Mouse (Mus musculus) left cerebral cortex, adult 11 months (tissue): ENCODE measurements around the gene Clec9a.

ENCODE experiments used
- DNase-seq: peaks from one replicate; pipeline ENCODE4 v3.0.0; 2022; ENCODE audit warnings: low spot score

Gene Clec9a

DNA sequence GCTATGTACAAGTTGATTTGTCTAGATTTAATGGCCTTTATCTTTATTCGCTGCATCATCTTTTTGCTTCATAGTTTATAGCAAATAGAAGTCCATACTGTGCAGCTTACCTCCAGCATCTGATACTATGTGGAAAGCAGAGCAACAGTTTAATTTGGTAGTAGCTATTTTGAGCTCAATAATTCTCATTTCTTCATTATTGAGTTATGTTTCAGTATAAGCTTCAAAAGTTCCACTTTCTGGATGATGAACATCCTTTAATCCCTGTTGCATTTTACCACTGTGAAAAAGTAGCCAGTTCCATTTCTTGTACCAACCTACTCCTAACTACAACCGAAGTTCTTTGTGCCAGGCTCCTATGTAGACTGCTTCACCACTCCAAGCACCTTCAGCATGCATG, at the start of gene Clec9a:
TSS of gene Clec9a (plus strand) at position 301 of the 400 bp plus-strand sequence.
- no peak for DNase-seq

DNA sequence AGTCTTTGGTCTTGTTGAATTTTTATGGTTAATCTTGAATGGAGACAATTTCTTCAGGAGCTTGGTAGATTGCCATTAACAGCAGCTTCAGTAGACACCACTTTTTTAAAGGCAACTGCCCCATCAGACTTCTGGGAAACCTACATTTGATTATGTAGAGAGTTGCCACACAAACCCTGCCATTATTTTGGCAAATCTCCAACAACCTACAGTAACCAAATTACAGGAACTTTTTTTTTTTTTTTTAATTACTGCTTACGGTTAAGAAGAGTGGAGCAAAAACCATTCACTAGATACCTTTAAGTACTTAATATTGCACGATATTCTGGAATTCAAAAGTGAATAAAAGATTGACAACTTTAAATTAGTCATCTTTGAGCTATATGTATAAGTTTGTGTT, 49.1 kb upstream of the Clec9a start:
- DNase-seq: no peak

DNA sequence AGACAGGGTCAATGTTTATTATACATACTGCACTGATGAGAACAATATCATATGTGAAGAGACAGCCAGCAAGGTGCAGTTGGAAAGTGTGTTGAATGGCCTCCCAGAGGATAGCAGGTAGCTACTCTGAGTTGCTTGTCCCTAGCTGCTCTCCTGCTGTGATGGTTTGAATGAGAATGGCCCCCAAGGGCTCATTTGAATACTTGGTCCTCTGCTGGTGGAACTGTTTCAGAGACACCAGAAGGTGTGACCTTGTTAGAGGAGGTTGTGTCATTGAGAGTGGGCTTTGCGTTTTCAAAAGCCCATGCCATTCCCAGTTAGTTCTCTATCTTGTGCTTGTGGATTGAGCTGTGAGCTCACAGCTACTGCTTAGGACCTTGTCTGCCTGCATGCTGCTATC, 44.7 kb upstream of the Clec9a start:
- no peak for DNase-seq

DNA sequence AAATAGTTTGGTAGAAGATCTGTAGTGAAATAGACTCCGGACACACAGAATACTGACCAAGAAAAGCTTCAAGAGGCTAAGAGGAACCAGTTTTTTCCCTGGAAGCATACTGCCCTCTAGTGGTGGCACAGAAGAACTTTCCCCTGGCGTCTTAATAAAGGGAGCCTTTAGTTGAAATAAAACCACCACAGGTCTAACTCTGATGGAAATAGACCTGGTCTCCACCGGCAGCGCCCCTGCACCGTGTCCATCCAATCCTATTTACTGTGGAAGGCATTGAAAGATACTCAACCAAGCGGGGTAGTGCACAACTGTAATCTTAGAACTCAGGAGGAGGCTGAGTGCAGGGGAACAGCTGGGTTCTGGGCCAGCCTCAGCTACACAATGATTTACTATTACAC, 42.7 kb upstream of the Clec9a start:
- DNase-seq: no peak

DNA sequence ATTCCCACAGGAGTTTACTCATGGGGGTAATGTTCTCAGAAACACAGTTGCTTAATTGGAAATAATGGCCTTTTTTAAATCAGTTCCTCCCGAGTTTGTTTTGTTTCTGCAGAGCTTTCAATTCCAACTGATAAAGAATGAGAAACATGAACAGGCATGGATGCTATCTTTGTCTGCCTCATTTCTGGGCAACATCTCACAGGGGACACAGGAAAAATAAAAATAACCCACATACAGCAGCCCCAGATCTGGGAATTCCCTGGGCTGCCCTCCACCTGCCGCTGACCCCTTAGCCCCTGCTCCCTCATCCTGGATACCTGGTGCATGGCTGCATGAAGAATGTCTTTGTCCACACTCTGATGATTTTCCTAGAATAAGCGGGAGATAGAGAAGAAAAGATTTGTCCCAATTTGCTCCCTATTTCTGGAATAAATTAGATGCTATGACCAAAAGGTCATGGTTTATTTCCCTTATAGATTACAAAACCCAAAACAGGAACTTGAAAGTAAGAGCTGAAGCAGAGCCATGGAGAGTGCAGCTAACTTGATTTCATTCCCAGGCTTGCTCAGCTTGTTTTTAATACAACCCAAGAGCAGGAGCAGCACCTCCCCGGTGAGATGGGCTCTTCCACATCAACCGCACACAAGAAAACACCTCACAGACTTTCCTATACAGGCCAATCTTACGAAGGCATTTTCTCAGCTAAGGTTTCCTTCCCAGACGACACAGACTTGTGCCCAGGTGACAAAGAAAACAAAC, 39.1 kb upstream of the Clec9a start:
- no peak for DNase-seq

DNA sequence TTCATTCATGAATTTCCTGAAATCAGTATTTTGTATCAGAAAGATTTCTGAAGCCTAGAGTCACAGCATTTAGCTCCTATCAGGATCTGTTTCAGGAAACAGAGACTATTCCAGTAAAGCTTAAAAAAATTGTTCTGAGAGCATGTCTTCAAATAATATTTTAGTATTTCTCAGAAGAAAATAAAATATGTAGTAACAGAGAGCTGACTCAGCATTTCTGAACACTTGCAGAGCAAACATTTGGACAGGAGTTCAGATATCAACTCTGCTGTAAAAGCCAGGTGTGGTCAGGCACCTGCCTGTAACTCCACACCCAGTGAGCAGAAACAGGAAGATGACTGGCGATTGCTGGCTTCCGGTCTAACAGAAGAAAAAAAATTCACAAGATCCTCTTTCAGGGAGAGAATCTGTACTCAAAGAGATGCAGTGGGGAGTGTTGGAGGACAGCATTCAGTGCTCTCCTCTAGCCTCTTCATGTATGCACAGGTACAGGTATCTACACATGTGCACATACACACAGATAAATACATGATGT, 33.7 kb upstream of the Clec9a start:
- DNase-seq: no peak

DNA sequence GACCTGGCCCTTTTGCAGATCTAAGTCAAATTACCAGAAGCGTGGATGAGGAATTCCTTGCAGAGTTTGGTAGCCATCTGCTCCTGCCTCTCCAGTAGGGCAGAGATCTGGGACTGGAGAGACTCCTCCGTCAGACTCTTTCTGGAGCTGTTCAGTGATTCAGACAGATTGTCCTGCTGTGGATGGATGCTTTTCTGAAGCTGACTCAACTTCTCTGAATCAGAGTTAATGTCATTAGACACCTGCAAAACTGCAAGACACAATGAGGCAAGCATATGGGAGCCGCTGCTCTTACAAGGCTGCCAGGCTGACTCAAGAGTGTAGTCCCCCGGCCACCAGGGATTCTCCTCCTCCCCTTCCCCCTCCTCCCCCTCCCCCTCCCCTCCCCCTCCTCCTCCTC, 28.2 kb upstream of the Clec9a start:
- DNase-seq: no peak

DNA sequence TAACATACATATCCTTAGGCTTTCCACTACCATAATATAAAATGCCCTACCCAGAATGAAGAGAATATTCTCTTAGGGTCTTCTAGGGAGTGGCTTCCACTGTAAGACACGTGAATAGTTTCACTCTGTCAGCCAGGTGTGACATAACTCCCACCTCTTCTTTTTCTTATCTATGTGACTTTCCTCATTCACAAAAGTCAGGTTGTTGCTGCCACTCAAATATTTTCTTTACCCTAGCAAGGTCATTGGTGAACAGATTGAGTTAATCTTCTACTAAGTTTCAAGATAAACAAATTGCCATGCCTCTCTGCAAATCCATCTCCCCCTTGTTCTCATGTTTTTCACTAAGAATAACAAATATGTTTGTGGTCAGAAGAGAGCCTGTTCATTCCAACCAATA, 26.9 kb upstream of the Clec9a start:
- no peak for DNase-seq

DNA sequence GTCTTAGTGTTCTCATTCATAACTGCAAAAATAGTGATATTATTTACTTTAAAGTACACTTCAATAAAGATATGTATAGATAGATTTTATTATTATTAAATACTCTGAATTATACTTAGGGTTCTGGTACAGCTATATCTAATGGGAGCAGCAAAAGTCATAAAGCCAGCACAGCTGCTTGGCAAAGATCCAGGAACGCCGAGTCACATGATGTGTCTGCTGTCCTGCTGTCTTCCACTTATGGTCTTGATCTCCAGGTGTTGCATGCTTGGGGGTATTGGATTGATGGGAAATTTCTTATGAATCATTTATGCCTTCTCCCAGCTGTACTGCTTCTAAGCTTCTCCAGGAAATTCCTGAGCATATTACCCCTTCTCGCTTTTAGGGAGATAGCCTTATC, 25.2 kb upstream of the Clec9a start:
- DNase-seq: no peak

DNA sequence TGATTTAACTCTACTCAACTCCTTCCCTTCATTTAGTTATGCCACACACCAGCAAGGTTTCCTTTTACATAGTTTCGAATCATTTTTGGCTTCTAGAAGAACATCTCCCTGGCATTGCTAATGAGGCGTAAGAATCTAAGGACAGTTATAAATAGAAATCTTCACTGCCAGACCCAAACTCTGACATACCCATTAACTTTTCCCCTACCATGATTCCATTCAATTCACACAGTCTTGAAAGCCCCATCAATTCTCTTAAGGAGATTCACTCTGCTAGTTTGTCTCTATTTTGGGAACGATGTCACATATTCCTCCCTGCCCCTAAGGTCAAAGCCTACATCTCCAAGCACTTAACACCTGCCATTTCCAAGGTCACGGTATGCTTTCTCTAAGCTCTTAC, 23.7 kb upstream of the Clec9a start:
- no peak for DNase-seq

DNA sequence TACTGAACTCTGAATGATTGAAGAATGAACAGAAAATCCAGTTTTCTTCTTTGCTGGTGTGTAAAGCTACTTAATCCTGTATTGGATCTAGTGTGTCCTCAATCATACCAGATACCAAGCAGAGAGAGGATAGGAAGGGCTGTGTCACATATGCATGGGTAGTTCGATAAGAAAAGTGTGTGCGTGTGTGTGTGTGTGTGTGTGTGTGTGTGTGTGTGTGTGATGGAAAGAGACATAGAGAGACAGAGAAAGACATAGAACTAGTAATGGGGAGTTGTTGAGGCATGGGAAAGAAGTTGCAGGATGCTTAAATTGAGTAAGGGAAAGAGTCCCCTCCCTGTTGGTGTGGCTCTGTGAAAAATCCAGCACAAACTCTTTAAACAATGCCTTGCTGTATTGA, 22.9 kb upstream of the Clec9a start, which contains the start of gene Clec12b:
TSS of gene Clec12b (minus strand) at position 101 of the 400 bp plus-strand sequence.
- DNase-seq: no peak

DNA sequence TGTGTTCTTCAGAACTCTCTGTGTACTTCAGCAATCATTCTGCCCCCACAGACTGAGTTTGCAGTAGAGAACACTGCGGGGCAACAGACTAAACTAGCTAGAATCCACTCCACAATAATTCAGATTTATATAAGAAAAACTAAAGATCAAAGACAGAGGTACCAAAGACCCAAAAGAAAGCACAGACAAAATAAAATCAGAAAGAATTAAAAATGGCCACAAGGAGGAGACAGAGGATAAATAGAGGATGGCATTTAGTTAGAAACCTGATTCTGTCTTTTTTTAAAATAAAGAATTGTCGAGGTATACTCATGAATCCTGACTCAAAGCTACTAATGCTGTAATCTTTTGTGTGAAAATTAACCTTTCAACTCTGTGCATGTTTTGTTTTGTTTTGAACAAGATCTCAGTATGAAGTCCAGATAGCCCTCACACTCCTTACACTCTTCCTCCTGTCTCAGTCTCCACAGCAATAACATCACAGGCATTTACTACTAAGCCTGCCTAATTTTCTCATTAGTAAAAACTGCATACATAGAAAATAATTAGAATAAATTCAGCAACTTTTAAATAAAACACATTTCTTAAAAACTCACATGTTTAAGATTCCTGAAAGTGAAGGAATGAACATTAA, 15.5 kb upstream of the Clec9a start:
- peak; percentile 28 for DNase-seq

DNA sequence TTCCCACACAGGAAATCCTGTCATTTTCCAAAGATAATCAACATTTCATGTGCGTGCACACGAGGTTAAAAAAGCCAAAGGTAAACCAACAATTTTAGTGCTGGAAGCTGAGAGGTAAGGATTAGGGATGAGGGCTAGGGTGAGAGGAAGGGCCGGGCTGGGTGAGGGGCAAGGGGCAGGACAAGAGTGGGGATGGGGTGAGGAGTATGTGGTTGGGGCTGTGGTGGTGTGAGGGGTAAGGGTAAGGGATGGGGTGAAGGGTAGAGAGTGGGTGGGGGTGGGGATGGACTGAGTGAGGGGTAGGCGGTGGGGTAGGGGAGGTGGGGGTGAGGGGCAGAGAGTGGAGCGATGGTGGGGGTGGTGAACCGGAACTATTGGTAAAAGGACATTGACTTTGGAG, 14.9 kb upstream of the Clec9a start:
- DNase-seq: no peak

DNA sequence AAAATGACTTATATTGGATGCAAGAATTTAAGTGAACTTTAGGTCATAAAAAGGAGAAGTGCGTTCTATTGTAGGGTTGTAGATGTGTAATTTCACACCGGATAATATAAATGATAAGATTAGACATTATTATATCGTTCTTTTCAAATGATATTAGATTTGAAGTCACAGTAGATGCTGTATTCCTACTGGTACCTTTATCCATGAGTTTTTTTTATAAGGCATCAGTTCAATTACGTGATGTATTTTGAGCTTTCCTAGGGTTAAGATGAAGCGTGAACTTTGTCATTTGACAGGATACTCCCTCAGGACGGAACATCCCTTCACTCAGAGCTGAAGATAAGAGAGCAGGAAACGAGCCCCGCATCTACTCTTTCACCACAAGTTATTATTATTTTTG, 11.7 kb upstream of the Clec9a start, which contains the start of gene Clec1b:
TSS of gene Clec1b (plus strand) at position 301 of the 400 bp plus-strand sequence.
- DNase-seq: no peak

DNA sequence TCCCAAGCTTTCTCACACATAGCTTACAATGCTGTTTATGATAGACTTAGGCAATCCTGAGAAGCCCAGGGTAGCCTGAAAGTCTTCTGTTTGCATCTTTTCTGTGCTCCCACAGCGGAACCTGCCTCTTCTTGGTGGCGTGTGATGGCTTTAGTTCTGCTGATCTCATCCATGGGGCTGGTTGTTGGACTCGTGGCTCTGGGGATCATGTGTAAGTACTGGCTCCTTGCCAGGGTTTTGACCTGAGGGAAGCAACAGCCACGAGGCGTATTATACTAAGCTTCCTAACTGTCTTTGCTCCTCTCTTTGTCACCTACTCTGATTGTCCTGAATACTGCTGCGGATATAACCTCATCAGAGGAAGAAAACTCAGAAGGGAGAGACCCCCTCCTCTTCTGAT, 8.7 kb upstream of the Clec9a start:
- peak; percentile 16 for DNase-seq

DNA sequence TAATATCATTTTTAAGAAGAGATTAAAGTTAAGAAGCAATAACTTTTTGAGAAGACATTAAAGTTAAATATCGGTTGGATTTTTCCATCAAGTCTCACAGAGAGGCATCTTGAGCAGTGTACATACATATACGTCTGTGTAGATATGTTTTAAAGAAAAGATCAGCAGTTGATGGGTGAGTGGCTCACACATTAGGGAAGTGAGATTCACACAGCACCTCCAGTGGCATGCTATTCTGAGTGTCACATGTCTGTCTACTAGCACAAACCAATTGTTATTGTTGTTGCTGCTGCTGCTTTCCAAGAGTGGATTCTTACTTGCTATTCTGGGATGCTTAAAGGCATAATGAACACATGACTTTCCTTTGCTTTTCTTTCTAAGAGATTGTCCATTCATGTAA, 6.3 kb upstream of the Clec9a start:
- no peak for DNase-seq

DNA sequence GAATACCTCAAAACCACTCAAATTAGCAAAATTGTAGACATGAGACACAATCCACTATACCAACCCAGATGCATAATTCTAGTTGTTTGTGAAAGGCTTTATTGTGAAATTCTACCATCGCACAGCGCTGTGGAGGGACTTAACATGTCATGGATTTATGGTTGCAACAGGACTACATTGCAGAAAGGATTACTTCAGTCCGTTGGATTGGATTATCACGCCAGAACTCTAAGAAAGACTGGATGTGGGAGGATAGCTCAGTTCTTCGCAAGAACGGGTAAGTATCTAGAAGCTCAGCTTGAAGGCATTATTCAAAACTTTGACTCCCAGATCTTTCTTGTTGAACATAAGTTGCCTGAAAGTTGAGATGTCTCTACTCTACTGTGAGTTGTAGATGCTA, 5.3 kb upstream of the Clec9a start:
- DNase-seq: no peak

DNA sequence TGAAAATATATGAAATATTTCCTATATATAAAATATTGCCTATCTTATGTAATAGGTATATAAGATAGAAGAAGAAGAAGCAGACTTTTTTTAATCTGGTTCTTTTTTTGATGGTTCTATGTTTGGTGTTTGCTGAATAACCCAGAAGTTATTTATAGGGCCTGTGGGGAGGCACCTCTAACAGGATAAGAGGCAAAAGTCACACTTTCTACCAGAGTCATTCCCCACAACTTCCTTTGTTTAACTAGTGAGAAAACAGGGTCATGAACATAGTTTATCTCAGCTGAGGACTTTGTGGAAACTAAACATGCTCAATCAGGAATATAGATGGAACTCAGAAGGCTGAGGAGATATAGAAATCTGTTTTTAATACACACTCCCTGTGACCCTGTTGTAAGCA, 2.7 kb upstream of the Clec9a start:
- DNase-seq: no peak

DNA sequence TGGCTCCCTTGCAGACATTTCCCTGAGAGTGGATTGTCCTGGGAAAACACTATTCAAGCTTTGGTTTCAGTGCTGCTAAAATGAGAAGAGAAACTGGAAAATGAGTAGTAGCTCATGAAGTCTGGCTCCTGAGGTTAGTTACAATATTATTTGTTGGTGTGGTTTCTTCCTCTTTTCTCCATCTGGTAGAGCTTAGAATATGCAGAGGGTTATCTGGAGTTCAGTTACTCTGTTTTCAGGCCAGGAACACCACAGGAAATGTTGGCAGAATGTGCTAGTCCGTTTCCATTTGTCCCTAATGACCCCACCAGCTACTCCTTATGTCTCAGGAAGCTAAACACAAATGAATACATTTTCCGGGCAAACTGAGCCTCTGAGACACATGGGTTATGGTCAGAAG, 1.3 kb upstream of the Clec9a start:
- DNase-seq: no peak

DNA sequence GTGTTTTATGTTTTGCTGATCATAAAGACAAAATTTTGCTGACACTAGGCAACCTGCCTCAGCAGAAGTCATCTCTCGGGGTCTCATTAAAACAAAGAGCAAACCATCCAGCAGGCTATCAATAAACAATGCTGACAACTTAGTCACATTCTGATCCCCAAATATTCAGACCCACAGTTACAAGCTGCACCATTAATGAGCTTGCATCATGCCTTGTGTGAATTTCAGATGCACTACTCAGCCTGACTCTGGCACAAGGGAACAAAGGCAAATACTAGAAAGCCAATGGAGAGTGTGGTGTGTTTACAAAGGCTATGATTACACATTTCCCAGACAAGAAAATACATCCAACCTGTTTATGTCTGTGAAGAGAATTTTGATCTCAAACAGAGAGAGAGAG, 5.5 kb downstream of the Clec9a start:
- DNase-seq: no peak

DNA sequence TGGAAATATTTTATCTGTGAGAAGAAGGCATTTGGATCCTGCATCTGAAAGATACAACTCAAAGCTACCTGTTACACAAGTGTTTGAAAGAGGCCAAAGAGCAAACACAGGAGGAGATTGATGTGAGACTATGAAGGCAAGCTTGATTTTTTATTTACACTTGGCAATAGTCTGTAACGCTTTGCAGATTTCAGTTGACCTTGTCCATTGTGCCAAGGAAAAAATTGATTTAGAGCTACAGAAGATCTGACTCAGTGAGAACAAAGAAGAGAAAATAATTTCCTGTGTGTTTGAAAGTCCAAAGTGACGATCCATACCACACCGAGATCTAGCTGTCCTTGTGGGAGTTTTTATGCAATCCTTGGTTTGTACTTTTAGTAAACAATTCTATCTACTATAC, 13.6 kb downstream of the Clec9a start:
- DNase-seq: no peak

DNA sequence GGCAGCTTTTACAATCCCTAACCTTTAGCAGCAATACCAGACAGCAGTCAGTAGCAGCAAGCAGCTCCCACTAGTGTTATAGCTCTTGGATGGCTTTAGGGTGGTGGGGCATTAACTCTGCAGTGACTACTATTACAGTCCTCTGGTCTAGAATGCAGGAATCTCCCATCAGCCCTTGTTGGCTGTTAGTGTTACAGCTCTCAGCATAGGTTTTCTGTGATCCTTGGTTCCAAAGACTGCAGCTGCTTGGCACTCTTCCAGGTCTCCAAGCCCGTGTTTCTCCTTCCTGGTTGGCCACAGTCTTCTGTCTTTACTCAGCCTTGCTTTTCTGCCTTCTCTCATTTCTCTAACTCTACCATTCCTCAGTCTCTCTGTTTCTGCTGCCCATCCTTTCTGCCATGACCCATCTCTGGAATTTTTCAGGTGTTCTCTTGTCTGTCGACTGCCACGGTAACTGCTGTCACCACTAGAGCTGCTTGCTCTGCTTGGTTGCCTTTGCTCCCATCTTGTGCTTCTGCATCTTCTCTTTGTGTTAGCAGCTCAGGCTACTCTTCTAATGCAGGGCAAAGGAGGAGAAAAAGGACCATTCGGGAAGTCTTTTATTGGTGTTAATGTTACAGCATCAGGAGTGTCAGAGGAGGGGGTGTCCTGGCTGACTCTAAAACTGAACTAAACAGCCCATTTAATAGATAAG, 14.5 kb downstream of the Clec9a start:
- no peak for DNase-seq

DNA sequence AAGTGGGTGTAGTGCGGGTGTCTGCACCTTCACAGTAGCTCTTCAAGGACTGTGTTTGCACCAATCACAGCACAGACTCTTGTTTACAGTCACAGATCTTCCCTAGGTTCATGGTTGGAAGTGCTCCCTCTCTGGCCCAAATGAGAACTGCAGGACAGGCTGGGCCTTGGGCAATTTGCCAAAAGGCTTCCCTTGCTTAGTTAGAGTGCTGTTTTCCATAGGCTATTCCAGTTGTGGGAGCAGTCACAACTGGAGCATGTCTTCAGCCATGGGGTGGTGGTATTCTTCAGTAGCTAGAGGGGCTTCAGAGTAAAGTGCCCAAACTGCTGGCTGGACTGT, 15.0 kb downstream of the Clec9a start:
- DNase-seq: peak; percentile 60
